Mouse (Mus musculus): ENCODE measurements around the gene Gm8879. TPM values are rescaled to one million over a fixed set of nuclear protein-coding genes. Genes with fewer than 3 reads are reported as not detected.
"Not testable (repeated sequence)": the region's sequence is repeated elsewhere in the genome, so short reads cannot be mapped to it uniquely, and the experiment has no call there.

Gm8879 gene
- polyA plus RNA-seq (2012; ENCODE audit: insufficient read depth, insufficient read length, low replicate concordance, missing spikeins) = not detected in 2 replicates

DNA sequence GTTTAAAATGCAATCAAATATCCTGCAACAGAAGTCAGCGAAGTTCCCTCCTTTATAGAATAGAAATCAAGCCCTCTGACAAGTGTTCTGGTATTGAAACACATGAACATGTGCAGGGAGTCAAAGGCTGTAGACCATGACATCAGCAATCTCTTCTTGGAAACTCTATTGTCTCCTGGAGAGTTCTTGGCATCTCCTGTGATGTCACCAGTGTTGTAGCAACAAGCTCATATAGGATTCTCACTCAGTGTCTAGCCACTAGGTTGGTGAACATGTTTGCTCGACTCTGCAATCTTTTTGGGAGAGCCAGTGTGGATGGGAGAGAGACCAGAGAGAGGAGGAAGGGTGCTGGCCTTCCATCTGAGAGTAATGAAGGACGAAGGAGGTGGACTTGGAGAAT, at the start of gene Gm8879:
Gene Gm8879, plus strand, starts transcription at position 301 of the 400 bp plus-strand sequence.
- not testable (repeated sequence) for H3K4me1 ChIP-seq (ENCODE audit: control insufficient read depth, insufficient read depth, low read length); H3K4me3 ChIP-seq (ENCODE audit: insufficient read depth, low read depth, low read length); H3K27ac ChIP-seq (ENCODE audit: insufficient read depth, low read depth, low read length)
- no CpG with 5 or more reads among the region's 3 CpGs for WGBS

DNA sequence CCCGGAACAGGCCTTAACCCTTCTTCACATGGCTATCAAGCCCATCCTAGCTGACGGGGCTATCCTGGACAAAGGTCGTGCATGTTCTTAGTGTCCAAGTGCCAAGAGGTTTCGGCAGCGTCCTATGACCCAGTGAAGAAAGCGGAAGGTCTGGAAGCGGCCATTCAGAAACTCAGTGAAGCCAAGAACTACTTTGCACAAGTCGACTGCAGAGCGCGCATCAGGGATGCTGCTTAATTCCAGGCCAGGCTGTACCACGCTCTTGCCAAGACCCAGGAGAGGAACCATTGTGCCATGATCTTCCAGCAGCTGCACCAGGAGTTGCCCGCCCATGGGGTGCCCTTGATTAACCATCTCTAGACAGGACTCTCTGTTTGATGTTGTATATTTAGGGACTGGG, 10.6 kb downstream of the Gm8879 start:
- H3K27ac ChIP-seq (ENCODE audit: insufficient read depth, low read depth, low read length); H3K4me3 ChIP-seq (ENCODE audit: insufficient read depth, low read depth, low read length); H3K4me1 ChIP-seq (ENCODE audit: control insufficient read depth, insufficient read depth, low read length): not testable (repeated sequence)
- WGBS = 94% methylated on average over 12 of the region's 12 CpGs

Other genes starting within 250 kb of the Gm8879 start
- not detected in 2 replicates for gene Gm8871, start 179.8 kb upstream of the Gm8879 start, polyA plus RNA-seq (2012; ENCODE audit: insufficient read depth, insufficient read length, low replicate concordance, missing spikeins)
- not detected in 2 replicates for gene Gm8857, start 179.8 kb upstream of the Gm8879 start, polyA plus RNA-seq (2012; ENCODE audit: insufficient read depth, insufficient read length, low replicate concordance, missing spikeins)
- not detected in 2 replicates for gene Gm5861, start 55.4 kb downstream of the Gm8879 start, polyA plus RNA-seq (2012; ENCODE audit: insufficient read depth, insufficient read length, low replicate concordance, missing spikeins)
- gene Gm8890, start 128.4 kb downstream of the Gm8879 start, polyA plus RNA-seq (2012; ENCODE audit: insufficient read depth, insufficient read length, low replicate concordance, missing spikeins) = not detected in 2 replicates
- not detected in 2 replicates for gene Speer1, start 213.9 kb downstream of the Gm8879 start, polyA plus RNA-seq (2012; ENCODE audit: insufficient read depth, insufficient read length, low replicate concordance, missing spikeins)

Measured in olfactory bulb, adult 2 months (tissue).